Mouse (Mus musculus): Measurements from ENCODE around the gene Defb15. TPM values are rescaled to one million over a fixed set of nuclear protein-coding genes. Genes with fewer than 3 reads are reported as not detected.
"Not testable (repeated sequence)": the region's sequence is repeated elsewhere in the genome, so short reads cannot be mapped to it uniquely, and the experiment has no call there.

The Defb15 gene
- not detected for total RNA-seq (2021)

DNA sequence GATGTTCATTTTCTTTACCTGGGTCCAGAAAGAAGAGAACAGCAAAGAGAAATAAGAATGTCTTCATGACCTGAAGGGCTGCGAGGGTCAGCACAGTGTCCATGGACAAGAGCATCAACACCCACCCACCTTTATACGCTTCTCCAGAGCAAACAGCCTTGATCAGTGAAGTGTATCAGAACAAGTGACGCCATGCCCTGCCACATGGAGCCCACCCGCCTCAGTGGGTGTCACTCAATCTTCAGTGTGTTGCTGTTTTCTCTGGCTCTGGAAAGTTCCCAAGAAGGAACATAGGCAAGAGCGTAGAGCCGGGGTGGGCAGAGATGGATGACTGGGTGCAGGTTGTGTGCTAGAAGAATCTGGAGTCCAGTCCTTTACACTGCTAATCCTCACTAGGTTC is at the start of gene Defb15:
TSS of gene Defb15 (minus strand) at position 101 of the 400 bp plus-strand sequence.
- intact Hi-C loops (cut with DNase I) = no loop called here

DNA sequence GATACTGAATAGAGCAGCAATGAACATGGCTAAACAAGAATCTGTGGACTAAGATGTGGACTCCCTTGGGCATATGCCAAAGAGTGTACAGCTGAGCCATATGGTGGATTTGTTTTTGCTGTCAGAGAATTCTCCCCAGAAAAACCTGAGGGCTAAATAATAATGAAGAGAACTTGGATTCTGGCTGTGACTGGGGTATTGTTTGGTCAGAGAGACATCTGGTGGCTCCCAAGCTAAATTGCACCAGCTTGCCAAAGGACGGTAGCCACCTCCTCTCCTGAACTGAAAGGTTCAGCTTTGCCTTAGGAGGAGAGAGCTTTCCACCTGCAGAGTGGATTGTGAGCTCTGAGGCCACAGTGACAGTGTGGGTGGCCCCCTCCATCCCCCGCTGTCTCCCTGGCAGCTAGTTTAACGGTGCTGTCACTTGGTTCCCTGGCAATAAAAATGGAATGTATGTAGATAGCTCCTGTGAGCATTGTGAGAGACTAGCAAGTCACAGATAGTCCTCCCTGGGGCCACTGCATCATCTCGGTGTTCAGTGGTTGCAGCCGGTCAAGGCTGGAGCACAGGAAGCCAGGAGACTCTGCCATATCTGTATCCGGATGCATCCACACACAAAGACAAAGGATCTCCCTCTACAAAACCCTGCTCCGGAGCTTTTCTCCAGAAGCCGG is 49.3 kb upstream of the Defb15 start:
- peak; percentile 8 to 15 for DNase-seq
- intact Hi-C loops (cut with DNase I) = no loop called here

More for the DNA sequence above, at the start of gene Defb15:
- no peak for DNase-seq

DNA sequence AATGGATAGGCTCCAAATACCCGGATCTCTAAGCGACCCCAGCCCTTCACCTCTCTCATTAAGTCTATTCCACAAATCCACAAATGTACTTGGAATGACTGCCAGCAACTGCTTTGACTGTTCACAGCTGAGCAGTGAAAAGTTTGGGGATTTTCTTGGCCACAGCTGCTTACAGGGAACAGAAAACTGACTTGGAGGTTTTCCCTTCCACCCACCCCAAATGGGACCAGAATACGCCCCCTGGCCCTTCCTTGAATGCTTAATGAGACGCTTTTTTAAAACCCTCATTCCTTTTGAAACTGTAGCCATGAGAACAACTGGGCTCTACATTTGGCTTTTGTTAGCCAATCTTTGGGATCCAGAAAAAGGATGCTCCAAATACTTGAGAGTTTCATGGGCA is 45.7 kb upstream of the Defb15 start:
- DNase-seq = no peak
- intact Hi-C loops (cut with DNase I) = no loop called here

DNA sequence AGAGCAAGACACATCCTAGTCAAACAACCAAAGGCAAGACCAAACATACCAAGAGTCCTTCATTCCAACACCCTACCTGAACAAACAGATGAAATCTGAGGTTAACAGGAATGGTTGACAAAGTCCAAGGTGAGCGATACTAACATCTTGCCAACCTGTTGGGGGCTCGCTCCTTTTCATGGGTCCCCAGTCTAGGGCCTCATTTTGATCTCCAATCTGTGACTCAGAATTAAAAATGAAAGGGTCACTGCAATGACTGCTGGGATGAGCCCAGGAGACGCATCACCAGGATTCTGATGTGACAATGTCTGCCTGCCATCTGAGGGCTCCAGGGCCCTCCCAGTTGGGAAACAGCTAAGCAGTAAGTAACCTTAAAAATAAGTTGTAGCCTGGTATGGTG is 37.0 kb upstream of the Defb15 start, which contains the start of gene Ccdc70:
TSS of gene Ccdc70 (plus strand) at position 301 of the 400 bp plus-strand sequence.
- DNase-seq = no peak
- intact Hi-C loops (cut with DNase I) = no loop called here

DNA sequence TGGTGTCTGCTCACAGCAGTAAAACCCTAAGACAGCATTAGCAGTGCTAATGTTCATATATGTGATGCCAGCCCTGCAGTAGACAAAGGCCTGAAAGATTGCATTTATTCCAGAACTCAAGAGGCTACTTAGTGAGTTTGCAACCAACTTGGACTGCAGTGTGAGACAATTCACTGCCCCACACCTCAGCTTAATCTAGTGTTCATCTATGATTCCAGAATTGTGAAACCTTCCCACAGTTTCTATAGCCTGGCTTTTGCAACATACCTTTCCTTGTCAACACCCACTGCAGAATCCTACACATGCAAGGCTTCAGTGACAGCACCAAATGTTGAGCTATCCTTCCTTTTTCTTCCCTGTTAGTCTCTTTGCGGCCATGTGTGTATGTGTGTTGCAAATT is 34.1 kb upstream of the Defb15 start:
- intact Hi-C loops (cut with DNase I) = no loop called here
- no peak for DNase-seq

DNA sequence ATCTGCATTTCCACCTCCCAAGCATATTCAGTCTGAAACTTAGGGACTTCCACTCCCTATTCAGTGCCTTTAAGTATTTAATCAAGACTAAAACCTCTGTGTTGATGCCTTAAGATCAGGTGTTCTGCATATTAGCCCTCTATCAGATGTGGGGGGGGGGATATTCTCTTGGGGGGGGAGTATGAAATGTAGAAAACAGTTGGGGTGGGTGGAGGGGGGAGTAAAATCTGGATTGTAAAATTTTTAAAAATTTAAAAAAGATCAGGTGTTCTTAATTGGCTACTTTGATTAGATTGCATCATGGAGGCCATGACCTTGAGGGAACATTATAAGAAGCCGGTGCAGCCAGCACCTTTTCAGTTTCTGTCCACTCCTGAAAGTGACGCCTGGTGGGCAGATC is 25.9 kb upstream of the Defb15 start, which contains the start of gene Fam90a1a:
TSS of gene Fam90a1a (plus strand) at position 301 of the 400 bp plus-strand sequence.
- no peak for DNase-seq
- intact Hi-C loops (cut with DNase I) = no loop called here

DNA sequence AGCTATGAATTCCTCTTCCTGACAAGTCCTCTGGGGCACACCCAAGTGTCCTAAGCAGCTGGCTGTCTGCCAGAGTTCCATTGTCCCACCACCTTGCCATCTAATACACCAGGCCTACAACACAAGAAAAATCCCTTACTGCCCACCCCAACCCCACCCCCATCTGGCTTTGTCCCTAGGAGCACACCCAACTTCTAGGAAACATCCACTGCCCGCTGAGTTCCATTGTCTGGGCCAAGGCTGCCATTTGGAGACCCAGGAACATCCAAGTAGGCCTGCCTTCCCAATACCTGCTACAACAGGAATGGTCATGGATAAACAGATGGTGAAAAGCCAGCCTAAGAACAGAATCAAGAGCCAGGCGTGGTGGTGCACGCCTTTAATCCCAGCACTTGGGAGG is 23.8 kb upstream of the Defb15 start:
- DNase-seq = no peak
- intact Hi-C loops (cut with DNase I) = no loop called here

DNA sequence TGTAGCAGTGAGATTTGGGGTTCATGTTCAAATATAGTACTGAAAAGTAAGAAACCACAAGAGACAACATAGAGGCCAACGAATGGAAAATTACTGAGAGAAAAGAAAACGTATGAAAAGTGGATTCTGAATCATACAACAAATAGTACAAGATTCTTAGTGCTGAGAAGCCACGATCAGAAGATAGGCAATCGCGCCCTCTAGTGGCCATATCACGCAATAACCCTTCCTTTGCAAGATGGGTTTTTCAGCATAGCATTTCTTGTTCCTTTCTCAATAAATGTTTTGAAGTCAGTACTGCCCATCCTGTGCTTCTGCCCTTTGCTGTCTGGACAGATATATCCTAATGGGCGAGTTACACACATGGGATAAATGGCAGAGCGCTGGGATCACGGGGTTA is 22.8 kb upstream of the Defb15 start:
- intact Hi-C loops (cut with DNase I) = no loop called here
- DNase-seq = peak; percentile 11 to 15

DNA sequence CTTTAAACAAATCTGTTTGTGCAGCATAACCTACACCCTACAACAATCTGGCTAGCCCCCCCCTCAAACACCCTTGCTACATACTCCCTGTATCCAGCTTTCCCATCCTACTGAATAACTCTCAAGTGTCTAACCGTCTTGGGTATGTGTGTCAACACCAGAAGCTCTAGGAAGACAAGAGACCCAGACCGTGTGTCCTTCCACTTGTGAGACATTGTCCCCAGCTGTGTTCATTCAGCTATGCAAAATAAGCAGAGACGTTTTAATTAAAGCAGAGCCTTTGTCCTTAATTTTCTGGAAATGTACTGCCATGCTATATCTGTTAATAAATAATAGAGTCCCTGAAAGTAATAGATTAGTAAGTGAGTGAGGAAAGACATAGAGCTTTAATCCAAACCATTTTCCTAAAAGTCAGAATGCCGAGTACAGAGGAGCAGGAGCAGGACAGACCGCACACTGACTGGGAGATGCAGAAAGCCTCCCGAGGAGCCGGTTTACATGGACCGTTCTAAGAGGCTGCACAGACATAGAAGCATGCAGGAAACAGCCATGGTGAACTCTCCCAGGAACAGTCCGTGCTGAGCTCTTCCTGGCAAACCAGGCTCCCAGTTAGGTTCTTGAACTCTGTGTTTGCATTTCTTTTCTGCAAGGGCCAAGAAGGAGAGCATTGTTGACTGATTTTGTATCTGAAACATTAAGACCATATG is 15.0 kb upstream of the Defb15 start:
- no peak for DNase-seq
- intact Hi-C loops (cut with DNase I) = no loop called here

DNA sequence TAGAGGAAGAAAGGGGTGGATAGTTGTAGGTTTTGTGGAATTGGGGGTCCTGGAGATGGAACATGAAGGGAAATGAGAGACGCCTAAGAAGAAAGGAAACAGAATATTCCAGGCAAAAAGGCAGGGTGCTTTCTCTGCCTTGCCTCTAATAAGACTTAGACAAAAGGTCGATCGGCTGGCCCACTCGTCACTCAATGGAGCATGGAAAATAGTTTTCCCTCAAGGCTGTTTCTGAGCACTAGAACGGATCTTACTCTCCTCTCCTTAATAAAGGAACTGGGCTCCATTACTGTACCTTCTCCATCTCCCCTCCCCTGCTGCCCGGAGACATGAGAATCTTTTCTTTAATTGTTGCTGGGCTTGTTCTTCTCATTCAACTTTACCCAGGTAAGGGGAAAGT is 14.0 kb upstream of the Defb15 start, which contains the start of gene Defb13:
TSS of gene Defb13 (plus strand) at position 301 of the 400 bp plus-strand sequence.
- intact Hi-C loops (cut with DNase I) = no loop called here

DNA sequence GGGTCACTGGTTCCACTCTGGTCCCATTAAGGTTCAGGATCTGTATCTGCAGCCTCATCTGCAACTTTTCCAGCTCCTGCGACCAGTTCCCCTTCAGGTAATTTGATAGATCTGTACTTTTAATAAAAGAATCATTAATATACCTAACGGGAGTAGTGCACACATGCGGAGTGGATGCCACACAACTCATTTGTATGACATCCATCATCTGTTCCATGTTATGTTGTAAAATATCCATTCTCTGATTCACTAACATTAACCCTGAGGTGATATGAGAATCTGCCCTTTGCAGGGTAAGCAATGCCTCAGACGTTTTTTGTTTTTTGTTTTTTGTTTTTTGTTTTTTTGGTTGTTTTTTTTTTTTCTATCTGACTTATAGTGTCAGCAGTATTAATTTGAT is 5.5 kb upstream of the Defb15 start, which contains the start of gene Defb35:
TSS of gene Defb35 (plus strand) at position 301 of the 400 bp plus-strand sequence.
- DNase-seq; intact Hi-C loops (cut with DNase I): not testable (repeated sequence)

More for the DNA sequence above, 14.0 kb upstream of the Defb15 start, which contains the start of gene Defb13:
- DNase-seq = no peak

DNA sequence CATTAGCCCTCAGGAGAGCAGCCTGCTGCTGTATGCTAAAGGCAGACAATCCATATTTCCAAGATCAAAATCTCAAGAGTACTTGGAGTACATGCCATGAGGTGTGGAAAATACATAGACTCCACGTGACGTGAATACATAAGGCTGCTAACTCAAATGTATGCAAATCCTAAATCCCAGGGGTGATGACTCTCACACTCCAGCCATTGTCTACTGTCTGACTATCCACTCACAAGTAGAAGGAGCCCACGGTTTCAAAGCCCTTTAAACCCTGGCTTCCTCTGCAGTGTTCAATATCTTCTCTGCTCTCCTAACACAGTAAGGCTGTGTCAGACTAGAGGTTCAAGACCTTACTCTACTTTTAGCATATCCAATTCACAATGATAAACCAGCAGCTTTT is 1.8 kb downstream of the Defb15 start:
- intact Hi-C loops (cut with DNase I) = not testable (repeated sequence)

DNA sequence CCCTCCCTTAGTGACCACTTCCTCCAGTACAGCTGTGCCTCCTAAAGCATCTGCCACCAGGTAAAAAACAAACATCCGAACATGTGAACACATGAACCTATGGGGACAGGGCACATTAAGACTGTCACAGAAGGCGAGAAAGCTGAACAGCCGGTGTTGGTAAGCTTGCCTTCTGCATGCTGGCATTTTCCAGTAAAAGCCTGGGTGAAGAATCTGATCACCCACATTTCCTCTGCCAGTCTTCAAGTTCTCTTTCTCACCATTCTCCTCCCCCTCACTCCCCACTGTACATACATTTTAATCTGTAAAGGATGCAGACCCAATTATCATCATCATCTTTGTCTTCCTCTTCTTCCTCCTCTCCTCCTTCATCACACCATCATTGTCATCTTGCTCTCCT is 16.9 kb downstream of the Defb15 start:
- intact Hi-C loops (cut with DNase I) = no loop called here
- no peak for DNase-seq

More for the DNA sequence above, 1.8 kb downstream of the Defb15 start:
- not testable (repeated sequence) for DNase-seq

DNA sequence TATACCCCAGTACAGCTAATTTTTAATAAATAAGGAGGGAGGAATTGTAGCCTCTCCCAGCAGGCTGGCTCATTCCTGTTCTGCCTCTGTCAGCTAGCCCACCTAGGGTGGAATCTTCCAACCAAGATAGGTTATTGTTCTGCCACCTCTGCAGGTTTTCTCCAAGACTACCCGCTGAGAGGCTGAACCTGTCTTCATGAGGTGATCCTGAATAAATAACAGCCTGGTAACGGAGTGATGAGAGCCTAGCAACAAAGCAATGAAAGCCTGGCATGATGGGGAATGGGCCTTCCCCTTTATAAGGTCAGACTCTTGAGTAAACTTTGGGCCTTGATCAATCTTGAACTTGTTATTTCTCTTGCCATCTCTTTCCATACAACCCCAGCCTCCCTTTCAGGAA is 20.0 kb downstream of the Defb15 start:
- intact Hi-C loops (cut with DNase I) = no loop called here
- no peak for DNase-seq

DNA sequence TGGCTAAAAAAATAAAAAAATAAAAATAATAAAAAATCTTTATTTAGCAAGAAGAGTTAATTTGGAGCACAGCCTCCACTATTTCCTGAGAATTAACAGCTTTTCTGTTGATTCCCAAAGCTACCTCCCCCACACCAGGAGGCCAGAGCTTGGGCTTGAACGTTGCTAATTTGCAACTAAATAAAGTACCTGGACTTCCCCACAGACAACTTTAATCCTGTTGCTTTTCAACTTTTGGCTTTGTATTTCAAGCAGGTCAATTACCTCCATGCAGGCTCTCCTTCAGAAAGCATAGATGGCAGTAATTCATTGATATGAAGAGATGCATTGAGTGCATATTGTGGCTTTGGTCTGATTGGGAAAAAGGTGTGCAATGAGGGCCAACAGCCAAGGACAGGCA is 20.6 kb downstream of the Defb15 start:
- intact Hi-C loops (cut with DNase I) = no loop called here
- no peak for DNase-seq

DNA sequence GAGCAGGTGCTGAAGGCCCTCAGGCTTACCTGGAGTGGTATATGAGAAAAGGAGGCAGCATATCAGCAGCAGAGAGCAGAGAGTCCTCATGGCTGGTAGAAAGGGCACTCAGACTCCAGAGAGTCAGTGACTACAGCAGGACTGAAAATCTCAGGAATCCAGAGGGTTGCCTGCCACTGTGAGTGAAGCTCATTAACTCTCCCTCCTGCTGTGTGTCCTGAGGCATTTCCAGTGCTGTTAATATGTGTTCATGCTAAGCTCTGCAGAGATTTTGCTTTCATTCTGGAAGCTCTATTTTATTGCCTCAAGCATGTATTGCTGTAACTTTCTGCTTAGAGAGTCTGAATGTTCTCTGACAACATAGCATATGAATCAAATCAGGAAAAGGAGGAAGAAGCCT is 26.2 kb downstream of the Defb15 start, which contains the start of gene Defb11:
TSS of gene Defb11 (minus strand) at position 123 of the 400 bp plus-strand sequence.
- DNase-seq; intact Hi-C loops (cut with DNase I): not testable (repeated sequence)

DNA sequence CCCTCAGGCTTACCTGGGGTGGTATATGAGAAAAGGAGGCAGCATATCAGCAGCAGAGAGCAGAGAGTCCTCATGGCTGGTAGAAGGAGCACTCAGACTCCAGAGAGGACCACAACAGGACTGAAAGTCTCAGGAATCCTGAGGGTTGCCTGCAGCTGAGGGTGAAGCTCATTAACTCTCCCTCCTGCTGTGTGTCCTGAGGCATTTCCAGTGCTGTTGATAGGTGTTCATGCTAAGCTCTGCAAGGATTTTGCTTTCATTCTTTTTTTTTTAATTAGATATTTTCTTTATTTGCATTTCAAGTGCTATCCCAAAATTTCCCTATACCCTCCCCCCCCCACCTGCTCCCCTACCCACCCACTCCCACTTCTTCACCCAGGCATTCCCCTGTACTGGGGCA is 47.2 kb downstream of the Defb15 start, which contains the start of gene Defb9:
TSS of gene Defb9 (minus strand) at position 101 of the 400 bp plus-strand sequence.
- intact Hi-C loops (cut with DNase I); DNase-seq: not testable (repeated sequence)
